16 mouse cellular contexts compared by ENCODE assay signal in the genomic region with DNA sequence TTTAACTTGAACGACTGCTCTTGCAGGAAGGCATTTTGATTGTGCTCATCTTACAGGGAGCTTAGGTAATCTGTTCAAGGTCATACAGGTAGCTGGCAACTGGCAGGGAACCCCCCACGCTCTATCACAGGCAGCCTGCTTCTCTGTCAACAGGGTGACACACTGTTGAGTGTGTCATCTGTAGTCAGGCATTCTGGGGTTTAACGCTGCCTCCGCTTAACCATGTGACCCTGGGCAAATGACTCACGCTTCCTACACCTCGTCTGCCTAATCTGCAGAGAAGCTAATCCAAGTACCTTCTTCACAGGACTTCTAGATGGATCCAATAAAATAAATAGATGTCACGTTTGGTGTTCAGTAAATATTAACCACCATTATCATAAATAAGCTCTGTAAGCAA. TPM values are rescaled to one million over a fixed set of nuclear protein-coding genes. Genes with fewer than 3 reads are reported as not detected.
DNase-seq lines count a peak whose midpoint lies in the region; ATAC-seq lines count a peak whose summit lies in the region.
"Had no signal": no experiment of that assay in that cellular context is flagged by ENCODE, and none has a peak within 500 bp of the region (broad histone marks: within the 10 kb centered on the region; RNA-seq: fewer than 3 reads in every experiment).

No protein-coding gene starts in this region.

- WGBS in forebrain, embryonic 11.5 days = 86% methylated on average over 7 of the region's 7 CpGs
- 87% methylated on average over 7 of the region's 7 CpGs for WGBS in midbrain, embryonic 13.5 days

- DNase-seq in left cerebral cortex, adult 18-20 months (ENCODE audit: low spot score in 2 of 2) = peak; percentile 50 to 51
- no peak for DNase-seq in left cerebral cortex, postnatal 10 days (ENCODE audit: extremely low spot score in 1 of 2, low spot score in 2 of 2)
- DNase-seq in adrenal gland, adult 8-10 months = peak; percentile 15
- peak; percentile 19 for DNase-seq in fat pad, adult 2 months (ENCODE audit: extremely low read depth, low read depth, low spot score)
- DNase-seq in left cerebral cortex, postnatal 36 days (ENCODE audit: low spot score in 2 of 2) = peak; percentile 13 to 40
- no peak for DNase-seq in kidney, adult 9 months
- no peak for DNase-seq in forebrain, embryonic 11.5 days (ENCODE audit: low spot score)
- DNase-seq: cerebellum, postnatal 14 days had no signal

- ATAC-seq in forebrain, embryonic 11.5 days (replicated peaks; ENCODE audit: low FRiP score) = no peak
- no peak for ATAC-seq in midbrain, embryonic 13.5 days
- ATAC-seq: forebrain, embryonic 14.5 days had no signal

- H3K4me3 ChIP-seq in forebrain, embryonic 11.5 days (ENCODE audit: low read depth, low read length) = no peak overlapping the region
- H3K4me3 ChIP-seq in midbrain, embryonic 13.5 days (replicated peaks) = no peak overlapping the region
- H3K4me3 ChIP-seq: embryonic facial prominence, embryonic 12.5 days; limb, embryonic 12.5 days had no signal

- H3K9me3 ChIP-seq in forebrain, embryonic 11.5 days (ENCODE audit: control insufficient read depth, low read length) = peaks cover 2% of the 10 kb centered on the region; the same call in 1 of the 2 replicates
- no peaks in the 10 kb centered on the region for H3K9me3 ChIP-seq in midbrain, embryonic 13.5 days
- H3K9me3 ChIP-seq: embryonic facial prominence, embryonic 12.5 days; G1E; limb, embryonic 12.5 days had no signal

- H3K4me2 ChIP-seq in forebrain, embryonic 11.5 days (ENCODE audit: low read depth, low read length, severe bottlenecking) = no peak overlapping the region
- no peak overlapping the region for H3K4me2 ChIP-seq in midbrain, embryonic 13.5 days (replicated peaks)
- H3K4me2 ChIP-seq: embryonic facial prominence, embryonic 12.5 days; hindbrain, embryonic 14.5 days; limb, embryonic 12.5 days had no signal

- H3K27me3 ChIP-seq in forebrain, embryonic 11.5 days (ENCODE audit: control insufficient read depth, insufficient read depth, low read length) = no peaks in the 10 kb centered on the region
- H3K27me3 ChIP-seq in midbrain, embryonic 13.5 days = no peaks in the 10 kb centered on the region
- H3K27me3 ChIP-seq: embryonic facial prominence, embryonic 12.5 days; limb, embryonic 12.5 days had no signal

- no peak overlapping the region for H3K27ac ChIP-seq in forebrain, embryonic 11.5 days (ENCODE audit: low read depth, low read length)
- H3K27ac ChIP-seq in midbrain, embryonic 13.5 days = no peak overlapping the region
- H3K27ac ChIP-seq: embryonic facial prominence, embryonic 12.5 days; hindbrain, embryonic 14.5 days; limb, embryonic 12.5 days had no signal

- intact Hi-C loops in left cerebral cortex, postnatal 10 days (cut with DNase I) = no loop called here
- intact Hi-C loops in left cerebral cortex, postnatal 36 days (cut with DNase I) = no loop called here

- H3K36me3 ChIP-seq in forebrain, embryonic 11.5 days (ENCODE audit: control insufficient read depth, insufficient read depth, low read length) = no peaks in the 10 kb centered on the region
- no peaks in the 10 kb centered on the region for H3K36me3 ChIP-seq in midbrain, embryonic 13.5 days
- H3K36me3 ChIP-seq: embryonic facial prominence, embryonic 12.5 days; G1E; limb, embryonic 12.5 days had no signal

- no peak overlapping the region for H3K9ac ChIP-seq in forebrain, embryonic 11.5 days (ENCODE audit: low read length)
- H3K9ac ChIP-seq in midbrain, embryonic 13.5 days (replicated peaks) = no peak overlapping the region
- H3K9ac ChIP-seq: embryonic facial prominence, embryonic 12.5 days; hindbrain, embryonic 14.5 days; limb, embryonic 12.5 days had no signal

- no peaks in the 10 kb centered on the region for H3K4me1 ChIP-seq in forebrain, embryonic 11.5 days (replicated peaks; ENCODE audit: control insufficient read depth, insufficient read depth, low read length)
- peaks cover 10% of the 10 kb centered on the region; the same call in 1 of the 2 replicates for H3K4me1 ChIP-seq in midbrain, embryonic 13.5 days (replicated peaks)
- H3K4me1 ChIP-seq: embryonic facial prominence, embryonic 12.5 days; limb, embryonic 12.5 days had no signal

RNA-seq across cellular contexts. Expression of a gene that starts 26.6 kb away (rescaled TPM):
- total RNA-seq in left cerebral cortex, adult 18-20 months (2021) = 10 to 100 TPM; 32.7 to 40.2 TPM
- 10 to 100 TPM; 46.6 to 49.5 TPM for total RNA-seq in left cerebral cortex, postnatal 10 days (2021)
- 10 to 100 TPM; 12.1 to 18.6 (median 15.1) TPM for total RNA-seq in adrenal gland, adult 8-10 months (2022)
- total RNA-seq in left cerebral cortex, postnatal 36 days (2021) = 10 to 100 TPM; 39.0 to 39.2 TPM
- 9.0 and 9.7 TPM in 2 replicates for polyA plus RNA-seq in forebrain, embryonic 11.5 days (2014; fragmentation: Nextera tagmentation; extraction: Ambion mirVana)
- polyA plus RNA-seq in midbrain, embryonic 13.5 days (2015; fragmentation: Nextera tagmentation; extraction: Ambion mirVana) = 33.5 and 62.4 TPM in 2 replicates
- total RNA-seq: granulocyte monocyte progenitor cell, adult 5-6 weeks; monocyte, adult 5-6 weeks had no signal
- polyA plus RNA-seq: G1E had no signal

Comparison
In these comparisons a context has a peak if more than half of its experiments do, and no peak if none do; other contexts are left out.
1. DNase-seq: peak in left cerebral cortex, adult 18-20 months (2 of 2), adrenal gland, adult 8-10 months (single experiment), fat pad, adult 2 months (single experiment) and left cerebral cortex, postnatal 36 days (2 of 2); none in left cerebral cortex, postnatal 10 days (0 of 2), kidney, adult 9 months (single experiment) and forebrain, embryonic 11.5 days (single experiment).